18 mouse cellular contexts compared by ENCODE assay signal in the genomic region with DNA sequence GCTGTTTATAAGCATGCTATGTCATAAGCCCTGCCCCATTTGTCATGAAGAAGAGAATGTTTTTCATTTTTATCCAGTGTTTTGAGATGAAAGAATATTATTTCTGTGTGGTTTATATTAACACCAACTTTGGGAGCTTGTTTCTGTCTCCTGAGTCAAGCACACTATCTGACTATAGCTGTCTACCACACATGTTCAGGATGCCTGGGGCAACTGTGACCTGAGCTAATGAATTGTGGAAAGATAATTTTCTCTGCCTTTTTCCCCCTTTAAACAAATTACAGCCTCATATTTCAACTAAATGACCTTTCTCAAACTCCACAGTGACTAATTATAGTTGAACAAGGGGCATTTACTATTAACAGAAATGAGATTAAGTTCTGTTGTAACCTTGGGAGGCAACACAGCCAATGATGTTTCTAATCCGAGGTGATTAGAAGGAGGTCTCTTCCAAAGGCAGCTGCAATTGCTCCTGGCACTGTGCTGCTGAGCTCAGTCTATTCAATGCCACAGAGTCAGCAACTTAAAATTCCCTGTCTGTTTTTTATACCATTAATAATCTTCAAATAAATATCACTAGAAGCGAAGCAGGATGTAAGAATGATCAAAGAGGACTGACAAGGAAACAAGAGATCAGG.
DNase-seq lines count a peak whose midpoint lies in the region; ATAC-seq and TF ChIP-seq lines count a peak whose summit lies in the region.
"Had no signal": no experiment of that assay in that cellular context is flagged by ENCODE, and none has a peak within 500 bp of the region (broad histone marks: within the 10 kb centered on the region; RNA-seq: fewer than 3 reads in every experiment).

No protein-coding gene starts in this region.

- H3K4me3 ChIP-seq in embryonic facial prominence, embryonic 11.5 days (ENCODE audit: low read depth, low read length), result no peak overlapping the region
- no peak overlapping the region for H3K4me3 ChIP-seq in embryonic facial prominence, embryonic 10.5 days
- no peak overlapping the region for H3K4me3 ChIP-seq in midbrain, embryonic 16.5 days (ENCODE audit: low read depth, low read length)
- H3K4me3 ChIP-seq in midbrain, embryonic 15.5 days, result no peak overlapping the region
- no peak overlapping the region for H3K4me3 ChIP-seq in embryonic facial prominence, embryonic 14.5 days (ENCODE audit: low read depth, low read length)
- no peak overlapping the region for H3K4me3 ChIP-seq in thymus, adult 2 months (ENCODE audit: control insufficient read depth, insufficient read depth, low read length)
- H3K4me3 ChIP-seq: embryonic facial prominence, embryonic 13.5 days; forebrain, embryonic 13.5 days; heart, embryonic 10.5 days; intestine, embryonic 15.5 days; layer of hippocampus, adult 2 months; neural tube, embryonic 12.5 days had no signal

- H3K9ac ChIP-seq in embryonic facial prominence, embryonic 11.5 days (replicated peaks; ENCODE audit: low read length), result no peak overlapping the region
- H3K9ac ChIP-seq in midbrain, embryonic 16.5 days (ENCODE audit: low read depth, low read length), result no peak overlapping the region
- no peak overlapping the region for H3K9ac ChIP-seq in midbrain, embryonic 15.5 days
- H3K9ac ChIP-seq in embryonic facial prominence, embryonic 14.5 days (ENCODE audit: low read depth, low read length), result no peak overlapping the region
- H3K9ac ChIP-seq: embryonic facial prominence, embryonic 13.5 days; forebrain, embryonic 13.5 days; intestine, embryonic 15.5 days; neural tube, embryonic 12.5 days had no signal

- TF ChIP-seq POLR2A in thymus, adult 2 months (IDR thresholded peaks at IDR 0.05; ENCODE audit: control insufficient read depth, extremely low read depth, insufficient read depth, low read length, poor library complexity), result no peak

- H3K9me3 ChIP-seq in embryonic facial prominence, embryonic 11.5 days (replicated peaks; ENCODE audit: control insufficient read depth, low read length), result no peaks in the 10 kb centered on the region
- no peaks in the 10 kb centered on the region for H3K9me3 ChIP-seq in embryonic facial prominence, embryonic 10.5 days
- no peaks in the 10 kb centered on the region for H3K9me3 ChIP-seq in midbrain, embryonic 16.5 days (replicated peaks; ENCODE audit: control insufficient read depth, low read length, poor library complexity, severe bottlenecking)
- H3K9me3 ChIP-seq in midbrain, embryonic 15.5 days, result no peaks in the 10 kb centered on the region
- H3K9me3 ChIP-seq in embryonic facial prominence, embryonic 14.5 days (ENCODE audit: control insufficient read depth, low read length), result no peaks in the 10 kb centered on the region
- H3K9me3 ChIP-seq: embryonic facial prominence, embryonic 13.5 days; forebrain, embryonic 13.5 days; heart, embryonic 10.5 days; intestine, embryonic 15.5 days; neural tube, embryonic 12.5 days had no signal

- no peak for ATAC-seq in embryonic facial prominence, embryonic 11.5 days (replicated peaks; ENCODE audit: insufficient number of reproducible peaks, low FRiP score, low TSS enrichment, low read depth)
- peak; percentile 51; the same call in 1 of the 2 replicates for ATAC-seq in midbrain, embryonic 16.5 days
- no peak for ATAC-seq in midbrain, embryonic 15.5 days (replicated peaks)
- no peak for ATAC-seq in embryonic facial prominence, embryonic 14.5 days (ENCODE audit: low read depth)
- ATAC-seq: forebrain, embryonic 13.5 days; intestine, embryonic 15.5 days had no signal

- intact Hi-C loops in left cerebral cortex, postnatal 36 days (cut with DNase I), result no loop called here

- WGBS in embryonic facial prominence, embryonic 11.5 days, result 34% methylated on average over 2 of the region's 2 CpGs
- WGBS in embryonic facial prominence, embryonic 10.5 days, result 38% methylated on average over 2 of the region's 2 CpGs
- 36% methylated on average over 2 of the region's 2 CpGs for WGBS in midbrain, embryonic 16.5 days
- 39% methylated on average over 2 of the region's 2 CpGs for WGBS in midbrain, embryonic 15.5 days
- WGBS in embryonic facial prominence, embryonic 14.5 days, result 26% methylated on average over 2 of the region's 2 CpGs
- 74% methylated on average over 2 of the region's 2 CpGs for WGBS in thymus, adult 2 months

- H3K4me2 ChIP-seq in embryonic facial prominence, embryonic 11.5 days (ENCODE audit: low read depth, low read length), result no peak overlapping the region
- H3K4me2 ChIP-seq in midbrain, embryonic 16.5 days (ENCODE audit: low read length), result no peak overlapping the region
- no peak overlapping the region for H3K4me2 ChIP-seq in midbrain, embryonic 15.5 days
- H3K4me2 ChIP-seq in embryonic facial prominence, embryonic 14.5 days (ENCODE audit: low read depth, low read length), result no peak overlapping the region
- H3K4me2 ChIP-seq: embryonic facial prominence, embryonic 13.5 days; forebrain, embryonic 13.5 days; intestine, embryonic 15.5 days; neural tube, embryonic 12.5 days had no signal

- H3K27ac ChIP-seq in embryonic facial prominence, embryonic 11.5 days (replicated peaks; ENCODE audit: low read depth, low read length), result no peak overlapping the region
- no peak overlapping the region for H3K27ac ChIP-seq in embryonic facial prominence, embryonic 10.5 days (replicated peaks)
- no peak overlapping the region for H3K27ac ChIP-seq in midbrain, embryonic 16.5 days (ENCODE audit: low read length)
- no peak overlapping the region for H3K27ac ChIP-seq in midbrain, embryonic 15.5 days
- H3K27ac ChIP-seq in embryonic facial prominence, embryonic 14.5 days (replicated peaks; ENCODE audit: low read depth, low read length), result no peak overlapping the region
- H3K27ac ChIP-seq in thymus, adult 2 months (ENCODE audit: control insufficient read depth, insufficient read depth, low read length), result no peak overlapping the region
- H3K27ac ChIP-seq: embryonic facial prominence, embryonic 13.5 days; forebrain, embryonic 13.5 days; heart, embryonic 10.5 days; intestine, embryonic 15.5 days; layer of hippocampus, adult 2 months; neural tube, embryonic 12.5 days had no signal

- no peaks in the 10 kb centered on the region for H3K4me1 ChIP-seq in embryonic facial prominence, embryonic 11.5 days (ENCODE audit: control insufficient read depth, insufficient read depth, low read length)
- 0 out of 2 replicates have a peak, but pooled peaks cover 5% of the 10 kb centered on the region for H3K4me1 ChIP-seq in embryonic facial prominence, embryonic 10.5 days
- no peaks in the 10 kb centered on the region for H3K4me1 ChIP-seq in midbrain, embryonic 16.5 days (ENCODE audit: control insufficient read depth, insufficient read depth, low read length)
- no peaks in the 10 kb centered on the region for H3K4me1 ChIP-seq in midbrain, embryonic 15.5 days
- H3K4me1 ChIP-seq in embryonic facial prominence, embryonic 14.5 days (ENCODE audit: control insufficient read depth, insufficient read depth, low read length), result no peaks in the 10 kb centered on the region
- H3K4me1 ChIP-seq in thymus, adult 2 months (replicated peaks; ENCODE audit: control insufficient read depth, insufficient read depth, low read length), result no peaks in the 10 kb centered on the region
- H3K4me1 ChIP-seq: embryonic facial prominence, embryonic 13.5 days; forebrain, embryonic 13.5 days; heart, embryonic 10.5 days; intestine, embryonic 15.5 days; neural tube, embryonic 12.5 days had no signal

- H3K36me3 ChIP-seq in embryonic facial prominence, embryonic 11.5 days (replicated peaks; ENCODE audit: control insufficient read depth, insufficient read depth, low read depth, low read length), result no peaks in the 10 kb centered on the region
- H3K36me3 ChIP-seq in embryonic facial prominence, embryonic 10.5 days (replicated peaks), result no peaks in the 10 kb centered on the region
- no peaks in the 10 kb centered on the region for H3K36me3 ChIP-seq in midbrain, embryonic 16.5 days (ENCODE audit: control insufficient read depth, insufficient read depth, low read length)
- no peaks in the 10 kb centered on the region for H3K36me3 ChIP-seq in midbrain, embryonic 15.5 days (replicated peaks)
- H3K36me3 ChIP-seq in embryonic facial prominence, embryonic 14.5 days (ENCODE audit: control insufficient read depth, insufficient read depth, low read length), result no peaks in the 10 kb centered on the region
- H3K36me3 ChIP-seq in thymus, adult 2 months (ENCODE audit: control insufficient read depth, insufficient read depth, low read length), result no peaks in the 10 kb centered on the region
- H3K36me3 ChIP-seq: embryonic facial prominence, embryonic 13.5 days; heart, embryonic 10.5 days; intestine, embryonic 15.5 days; neural tube, embryonic 12.5 days had no signal

- peak; percentile 24 for DNase-seq in embryonic facial prominence, embryonic 11.5 days (ENCODE audit: low spot score)
- DNase-seq in embryonic facial prominence, embryonic 10.5 days (ENCODE audit: low spot score), result no peak
- DNase-seq in embryonic facial prominence, embryonic 14.5 days (ENCODE audit: low spot score), result peak; percentile 4
- DNase-seq in thymus, adult 2 months, result no peak
- no peak for DNase-seq in left cerebral cortex, postnatal 36 days (ENCODE audit: low spot score in 2 of 2)
- DNase-seq: cerebellum, adult 2 months; cerebellum, postnatal 36 days; kidney, adult 8-10 months; kidney, postnatal 25 days; lung, postnatal 4 days had no signal

- H3K27me3 ChIP-seq in embryonic facial prominence, embryonic 11.5 days (ENCODE audit: control insufficient read depth, insufficient read depth, low read length), result no peaks in the 10 kb centered on the region
- H3K27me3 ChIP-seq in embryonic facial prominence, embryonic 10.5 days (replicated peaks; ENCODE audit: low read depth, poor library complexity, severe bottlenecking), result no peaks in the 10 kb centered on the region
- no peaks in the 10 kb centered on the region for H3K27me3 ChIP-seq in midbrain, embryonic 16.5 days (ENCODE audit: control insufficient read depth, insufficient read depth, low read depth, low read length)
- no peaks in the 10 kb centered on the region for H3K27me3 ChIP-seq in midbrain, embryonic 15.5 days (replicated peaks)
- no peaks in the 10 kb centered on the region for H3K27me3 ChIP-seq in embryonic facial prominence, embryonic 14.5 days (replicated peaks; ENCODE audit: control insufficient read depth, insufficient read depth, low read length)
- no peaks in the 10 kb centered on the region for H3K27me3 ChIP-seq in thymus, adult 2 months (ENCODE audit: control insufficient read depth, insufficient read depth, low read length)
- H3K27me3 ChIP-seq: embryonic facial prominence, embryonic 13.5 days; forebrain, embryonic 13.5 days; intestine, embryonic 15.5 days; neural tube, embryonic 12.5 days had no signal

- TF ChIP-seq CTCF in thymus, adult 2 months (IDR thresholded peaks at IDR 0.05; ENCODE audit: borderline replicate concordance, control insufficient read depth, extremely low read depth, insufficient read depth, low read length, poor library complexity), result no peak

Comparison
In these comparisons a context has a peak if more than half of its experiments do, and no peak if none do; other contexts are left out.
1. DNase-seq: peak in embryonic facial prominence, embryonic 11.5 days (single experiment) and embryonic facial prominence, embryonic 14.5 days (single experiment); none in embryonic facial prominence, embryonic 10.5 days (single experiment), thymus, adult 2 months (single experiment) and left cerebral cortex, postnatal 36 days (0 of 2).